8 mouse cellular contexts compared by ENCODE assay signal in the genomic region with DNA sequence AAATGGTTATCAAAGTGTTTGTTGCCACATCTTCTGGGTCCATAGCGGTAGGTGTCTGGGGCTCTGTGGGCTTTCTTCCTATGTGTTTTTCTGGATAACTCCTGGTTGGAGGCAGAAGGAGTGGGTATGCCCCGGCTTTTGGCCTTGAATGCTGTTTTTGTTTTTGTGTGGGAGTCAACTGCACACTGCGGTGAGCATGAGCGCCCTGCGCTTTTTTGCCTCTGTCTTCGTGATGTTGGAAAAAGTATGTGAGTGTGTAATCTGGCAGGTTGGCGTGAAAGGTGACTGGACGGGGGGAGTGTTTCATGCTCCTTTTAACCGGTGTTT. TPM values are rescaled to one million over a fixed set of nuclear protein-coding genes. Genes with fewer than 3 reads are reported as not detected.
DNase-seq lines count a peak whose midpoint lies in the region; ATAC-seq lines count a peak whose summit lies in the region.

No protein-coding gene starts in this region.

- no peaks in the 10 kb centered on the region for H3K36me3 ChIP-seq in heart, embryonic 11.5 days (ENCODE audit: control insufficient read depth, insufficient read depth, low read length)
- no peaks in the 10 kb centered on the region for H3K36me3 ChIP-seq in hindbrain, embryonic 12.5 days
- H3K36me3 ChIP-seq in midbrain, embryonic 10.5 days: no peaks in the 10 kb centered on the region

- peak overlapping the region; percentile 87 for H3K9ac ChIP-seq in heart, embryonic 11.5 days (ENCODE audit: low read depth, low read length)
- H3K9ac ChIP-seq in hindbrain, embryonic 12.5 days: peak overlapping the region; percentile 47; the same call in 1 of the 2 replicates

- no peaks in the 10 kb centered on the region for H3K9me3 ChIP-seq in heart, embryonic 11.5 days (replicated peaks; ENCODE audit: control insufficient read depth, low read length)
- no peaks in the 10 kb centered on the region for H3K9me3 ChIP-seq in hindbrain, embryonic 12.5 days (replicated peaks)
- no peaks in the 10 kb centered on the region for H3K9me3 ChIP-seq in midbrain, embryonic 10.5 days (replicated peaks)

- H3K27me3 ChIP-seq in heart, embryonic 11.5 days (ENCODE audit: control insufficient read depth, insufficient read depth, low read length): no peaks in the 10 kb centered on the region
- peaks cover 3% of the 10 kb centered on the region; the same call in 1 of the 2 replicates for H3K27me3 ChIP-seq in hindbrain, embryonic 12.5 days
- H3K27me3 ChIP-seq in midbrain, embryonic 10.5 days (ENCODE audit: low read depth, poor library complexity, severe bottlenecking): 0 out of 2 replicates have a peak, but pooled peaks cover 5% of the 10 kb centered on the region

- peak overlapping the region; percentile 67 for H3K4me2 ChIP-seq in heart, embryonic 11.5 days
- peak overlapping the region; percentile 53 for H3K4me2 ChIP-seq in hindbrain, embryonic 12.5 days (replicated peaks)

- H3K27ac ChIP-seq in heart, embryonic 11.5 days (ENCODE audit: low read depth, low read length): peak overlapping the region; percentile 99
- H3K27ac ChIP-seq in hindbrain, embryonic 12.5 days: no peak overlapping the region
- H3K27ac ChIP-seq in midbrain, embryonic 10.5 days (replicated peaks): peak overlapping the region; percentile 78; the same call in 1 of the 2 replicates

- 28% methylated on average over 9 of the region's 9 CpGs for WGBS in heart, embryonic 11.5 days (ENCODE audit: insufficient replicate concordance)
- WGBS in hindbrain, embryonic 12.5 days: 38% methylated on average over 9 of the region's 9 CpGs
- WGBS in midbrain, embryonic 10.5 days: 45% methylated on average over 9 of the region's 9 CpGs

- intact Hi-C loops in heart, postnatal 25 days (cut with DNase I): no loop called here

- H3K4me3 ChIP-seq in heart, embryonic 11.5 days (ENCODE audit: low read depth, low read length): peak overlapping the region; percentile 52
- H3K4me3 ChIP-seq in hindbrain, embryonic 12.5 days: peak overlapping the region; percentile 23
- H3K4me3 ChIP-seq in midbrain, embryonic 10.5 days: peak overlapping the region; percentile 51

- no peak for DNase-seq in heart, postnatal 25 days (ENCODE audit: low spot score)
- DNase-seq in Muller cell, postnatal 12 days (ENCODE audit: inconsistent ontology term): peak; percentile 17
- DNase-seq in midbrain, embryonic 10.5 days (ENCODE audit: low spot score): no peak
- no peak for DNase-seq in spleen, postnatal 10 days (ENCODE audit: low spot score in 2 of 2)
- no peak for DNase-seq in MN1 (ENCODE audit: low spot score)
- no peak for DNase-seq in layer of hippocampus, adult 9-10 months (ENCODE audit: low spot score)

- peak; percentile 51; the same call in 1 of the 2 replicates for ATAC-seq in heart, embryonic 11.5 days (replicated peaks; ENCODE audit: insufficient number of reproducible peaks, low FRiP score, low TSS enrichment)
- ATAC-seq in hindbrain, embryonic 12.5 days (ENCODE audit: low FRiP score): no peak

- peaks cover 16% of the 10 kb centered on the region for H3K4me1 ChIP-seq in heart, embryonic 11.5 days (ENCODE audit: control insufficient read depth, insufficient read depth, low read length)
- H3K4me1 ChIP-seq in hindbrain, embryonic 12.5 days: peaks cover 11% of the 10 kb centered on the region
- peaks cover 12% of the 10 kb centered on the region for H3K4me1 ChIP-seq in midbrain, embryonic 10.5 days

RNA-seq across cellular contexts. Expression of a gene that starts 0.4 kb away (rescaled TPM):
- polyA plus RNA-seq in heart, embryonic 11.5 days (2014; fragmentation: Nextera tagmentation; extraction: Ambion mirVana): 664 and 687 TPM in 2 replicates
- total RNA-seq in heart, postnatal 25 days (2021): 100 to 1,000 TPM; 413 to 439 TPM
- polyA plus RNA-seq in hindbrain, embryonic 12.5 days (2016; fragmentation: Nextera tagmentation; extraction: Ambion mirVana): 3.0 and 3.2 TPM in 2 replicates
- 1.4 and 2.0 TPM in 2 replicates for polyA plus RNA-seq in midbrain, embryonic 10.5 days (2016; fragmentation: Nextera tagmentation; extraction: Ambion mirVana)

RNA-seq across cellular contexts. Expression of a gene that starts 8.6 kb away (rescaled TPM):
- 1.5 and 1.6 TPM in 2 replicates for polyA plus RNA-seq in heart, embryonic 11.5 days (2014; fragmentation: Nextera tagmentation; extraction: Ambion mirVana)
- total RNA-seq in heart, postnatal 25 days (2021): under 1 TPM; 0.47 to 0.61 TPM
- 1.6 TPM in 2 replicates for polyA plus RNA-seq in hindbrain, embryonic 12.5 days (2016; fragmentation: Nextera tagmentation; extraction: Ambion mirVana)
- polyA plus RNA-seq in midbrain, embryonic 10.5 days (2016; fragmentation: Nextera tagmentation; extraction: Ambion mirVana): 1.0 TPM in 2 replicates

RNA-seq across cellular contexts. Expression of a gene that starts 34.9 kb away (rescaled TPM):
- polyA plus RNA-seq in heart, embryonic 11.5 days (2014; fragmentation: Nextera tagmentation; extraction: Ambion mirVana): 0.03 TPM in 1 of 2 replicates, not detected in the other
- not detected for total RNA-seq in heart, postnatal 25 days (2021)
- 1.2 and 1.7 TPM in 2 replicates for polyA plus RNA-seq in hindbrain, embryonic 12.5 days (2016; fragmentation: Nextera tagmentation; extraction: Ambion mirVana)
- polyA plus RNA-seq in midbrain, embryonic 10.5 days (2016; fragmentation: Nextera tagmentation; extraction: Ambion mirVana): 0.37 and 0.65 TPM in 2 replicates

RNA-seq across cellular contexts. Expression of a gene that starts 55.5 kb away (rescaled TPM):
- 84.1 and 96.5 TPM in 2 replicates for polyA plus RNA-seq in heart, embryonic 11.5 days (2014; fragmentation: Nextera tagmentation; extraction: Ambion mirVana)
- 10 to 100 TPM; 14.6 to 15.8 TPM for total RNA-seq in heart, postnatal 25 days (2021)
- polyA plus RNA-seq in hindbrain, embryonic 12.5 days (2016; fragmentation: Nextera tagmentation; extraction: Ambion mirVana): 117 and 121 TPM in 2 replicates
- 125 and 129 TPM in 2 replicates for polyA plus RNA-seq in midbrain, embryonic 10.5 days (2016; fragmentation: Nextera tagmentation; extraction: Ambion mirVana)

Comparison
In these comparisons a context has a peak if more than half of its experiments do, and no peak if none do; other contexts are left out.
1. RNA of a gene that starts 0.4 kb away (polyA plus RNA-seq): 664 to 687 TPM in heart, embryonic 11.5 days; 3.0 to 3.2 TPM in hindbrain, embryonic 12.5 days and 1.4 to 2.0 TPM in midbrain, embryonic 10.5 days; every median in the first group is over 100 times any median in the second.
2. Peak in every context shown above with its lines, with median percentiles within 50 percentile points of each other: H3K4me3 ChIP-seq.